Mouse (Mus musculus): ENCODE results near the gene Proser1.

Gene Proser1

DNA sequence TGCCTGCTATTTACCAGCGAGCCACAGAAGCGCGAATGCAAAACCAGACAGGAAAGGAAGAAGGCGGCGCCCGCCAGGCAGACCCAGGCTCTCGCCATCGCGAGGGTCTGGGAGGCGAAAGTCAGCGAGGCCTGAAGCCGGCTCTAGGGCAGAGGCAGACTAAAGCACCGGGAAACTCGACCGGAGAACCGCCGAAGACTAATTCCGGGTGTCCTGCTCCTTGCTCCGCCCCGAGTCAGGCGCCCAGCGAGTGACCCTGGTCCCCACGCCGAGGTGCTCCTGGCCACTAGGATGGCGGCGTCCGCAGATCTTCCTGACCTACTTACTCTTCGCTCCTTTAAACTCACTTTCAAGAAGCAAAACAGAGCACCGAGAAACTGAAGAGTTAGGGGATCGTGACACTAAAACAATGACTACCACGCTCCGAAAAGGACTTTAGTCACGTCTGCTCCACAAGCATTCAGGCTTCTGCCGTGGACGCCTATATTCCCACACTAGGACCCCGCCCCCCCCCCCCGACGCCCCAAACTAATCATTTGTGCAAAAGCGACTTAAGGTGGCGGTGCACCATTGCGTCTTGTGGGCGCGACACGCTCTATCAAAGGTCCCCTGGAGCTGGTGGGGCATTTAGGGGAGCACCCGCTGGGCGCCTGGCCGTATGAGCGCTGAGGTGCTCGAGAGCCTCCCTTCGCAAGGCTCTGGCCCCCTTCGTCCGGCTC is at the start of gene Proser1, which contains the start of gene Nhlrc3:
Gene Proser1, plus strand, starts transcription at position 621 of the 719 bp plus-strand sequence.
Gene Nhlrc3, minus strand, starts transcription at position 287 of the 719 bp plus-strand sequence.
- POLR2A ChIA-PET, result interaction anchor here (0.5 to 6.3 kb wide), 32 partner anchors 9 to 1466 kb away, joined by 3 to 56 read pairs (median 3); partner anchors contain the start of genes Frem2 (in 1 of the 4) and Lhfp (in 1 of the 4)
- CTCF ChIA-PET, result interaction anchor here (0.6 to 1.1 kb wide), 12 partner anchors 9 to 655 kb away, joined by 3 to 6 read pairs (median 3); partner anchors contain the start of gene Frem2 (in 1 of the 4)

DNA sequence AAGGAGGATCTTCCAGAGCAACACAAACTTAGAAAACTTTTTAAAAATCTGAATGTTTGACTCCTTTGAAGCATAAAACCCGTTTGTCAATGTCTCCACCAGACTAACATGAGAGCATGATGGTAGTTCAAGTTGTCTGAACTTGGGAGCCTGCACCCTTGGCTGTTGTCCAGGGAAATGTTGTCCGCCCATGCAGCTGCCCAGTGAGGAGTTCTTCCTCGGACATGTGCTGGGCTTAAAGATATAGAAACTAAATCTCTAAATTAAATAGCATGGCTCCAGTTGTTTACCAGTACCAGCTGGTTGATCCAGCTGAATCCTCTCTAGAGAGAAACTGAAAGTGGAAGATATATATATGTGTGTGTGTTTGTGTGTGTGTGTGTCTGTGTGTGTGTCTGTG is 49.5 kb upstream of the Proser1 start:
- ChIA-PET CTCF (no interaction called here), POLR2A (no interaction called here)

DNA sequence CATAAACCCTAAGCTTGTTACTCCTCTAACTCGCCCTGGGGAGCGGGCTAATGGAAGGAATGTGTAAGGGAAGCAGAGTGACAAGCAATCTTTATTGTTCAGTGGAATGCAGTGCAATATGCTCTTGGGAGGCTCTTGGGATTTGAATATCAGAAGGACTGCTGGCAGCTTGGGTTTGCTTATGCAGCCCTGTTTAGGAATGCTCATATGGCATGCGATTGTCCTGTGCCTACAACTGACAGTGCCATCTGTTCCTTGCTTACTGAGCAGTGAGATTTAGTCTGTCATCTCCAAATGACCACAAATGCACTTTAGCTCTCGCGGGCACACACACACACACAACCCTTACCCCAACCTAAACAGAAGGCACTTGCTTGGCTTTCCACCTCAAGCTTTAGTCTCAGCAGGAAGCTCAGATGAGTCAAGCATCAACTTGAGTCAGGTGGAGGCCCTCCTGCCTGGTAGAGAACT is 47.4 kb upstream of the Proser1 start:
- CTCF ChIA-PET, result interaction anchor here in 1 of 4 experiments (0.5 kb wide), 1 partner anchor 1192 kb away, joined by 3 read pairs; no protein-coding TSS in a partner anchor

DNA sequence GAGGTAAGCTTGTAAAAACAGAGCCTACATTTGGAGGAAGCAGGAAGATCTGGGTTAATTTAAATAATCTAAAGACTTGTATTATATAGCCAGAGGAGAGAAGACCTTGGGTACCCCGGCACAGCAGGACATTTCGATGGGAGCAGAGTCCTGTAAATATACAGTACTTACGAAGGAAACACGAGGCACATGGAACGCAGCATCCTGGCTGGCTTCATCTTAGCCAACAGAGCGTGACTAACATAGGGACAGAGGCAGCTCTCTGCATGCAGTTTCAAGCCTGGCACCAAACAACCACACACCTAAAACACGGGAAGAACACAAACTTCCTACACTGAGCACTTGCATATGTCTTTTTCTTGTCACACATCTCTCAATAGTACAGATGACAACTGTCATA is 45.8 kb upstream of the Proser1 start:
- ChIA-PET CTCF (no interaction called here), POLR2A (no interaction called here)

More for the DNA sequence above, 47.4 kb upstream of the Proser1 start:
- POLR2A ChIA-PET, result no interaction called here

DNA sequence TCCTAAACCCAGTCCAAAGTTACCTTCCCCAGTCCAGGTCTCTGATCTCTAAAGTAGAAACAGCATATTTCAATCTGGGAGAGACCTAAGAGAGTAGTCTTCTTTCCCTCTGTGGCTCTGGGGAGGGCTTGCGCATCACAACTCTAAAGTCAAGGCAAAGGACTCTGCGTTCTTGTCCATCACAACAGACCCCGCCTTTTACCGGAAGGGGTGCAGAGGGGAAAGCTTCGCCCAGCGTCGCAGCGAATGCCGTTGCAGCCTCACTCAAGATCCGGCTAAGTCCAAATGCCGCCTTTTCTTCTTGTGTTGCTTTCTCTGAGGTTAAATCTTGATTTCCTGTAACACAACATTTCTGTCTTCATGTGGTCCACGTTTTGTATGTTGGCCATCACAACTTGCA is 41.8 kb upstream of the Proser1 start:
- ChIA-PET CTCF (interaction anchor here in 2 of 4 experiments (0.5 to 0.7 kb wide), 2 partner anchors 27 to 1808 kb away, joined by 3 read pairs; no protein-coding TSS in a partner anchor), POLR2A (interaction anchor here in 1 of 4 experiments (0.8 kb wide), 1 partner anchor 41 kb away, joined by 3 read pairs; no protein-coding TSS in a partner anchor)

DNA sequence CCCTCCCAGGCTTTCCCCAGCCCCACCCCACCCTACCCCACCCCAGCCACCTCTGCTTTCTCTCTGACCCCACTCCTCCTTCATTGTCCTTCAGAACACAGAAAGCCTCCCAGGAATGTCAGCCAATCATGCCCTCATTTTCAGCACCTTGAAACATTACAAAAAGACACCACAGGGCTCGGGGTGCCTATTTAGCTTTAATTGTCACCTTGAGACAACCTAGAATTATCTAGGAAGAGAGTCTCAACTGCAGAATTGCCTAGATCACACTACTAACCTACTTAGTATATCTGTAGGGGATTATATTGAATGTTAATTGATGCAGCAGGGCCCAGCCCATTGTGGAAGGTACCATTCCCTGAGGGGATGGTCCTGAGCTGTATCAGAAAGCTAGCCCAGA is 40.8 kb upstream of the Proser1 start:
- POLR2A ChIA-PET, result interaction anchor here in 1 of 4 experiments (1.0 kb wide), 1 partner anchor 1140 kb away, joined by 3 read pairs; no protein-coding TSS in a partner anchor
- CTCF ChIA-PET, result interaction anchor here in 2 of 4 experiments (0.5 to 0.6 kb wide), 2 partner anchors 10 to 579 kb away, joined by 3 to 14 read pairs; no protein-coding TSS in a partner anchor

DNA sequence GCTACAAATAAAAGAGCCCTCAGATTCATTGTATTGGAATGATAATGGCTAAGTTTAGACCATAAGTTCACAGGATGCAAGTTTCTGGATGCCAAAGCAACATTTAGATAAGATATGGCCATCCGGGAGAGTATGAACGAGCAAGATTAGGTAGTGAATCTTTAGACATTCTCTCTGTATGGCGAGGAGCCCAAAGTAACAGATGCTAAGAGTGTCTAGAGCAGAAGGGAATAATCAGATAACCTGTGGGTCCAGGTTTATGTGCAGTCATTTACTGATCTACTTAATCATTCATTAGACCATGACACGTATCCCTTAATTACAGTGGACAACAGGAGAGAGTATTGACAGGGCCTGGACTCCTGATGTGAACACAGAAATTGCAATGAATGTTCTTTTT is 39.9 kb upstream of the Proser1 start:
- CTCF ChIA-PET, result no interaction called here
- POLR2A ChIA-PET, result no interaction called here

DNA sequence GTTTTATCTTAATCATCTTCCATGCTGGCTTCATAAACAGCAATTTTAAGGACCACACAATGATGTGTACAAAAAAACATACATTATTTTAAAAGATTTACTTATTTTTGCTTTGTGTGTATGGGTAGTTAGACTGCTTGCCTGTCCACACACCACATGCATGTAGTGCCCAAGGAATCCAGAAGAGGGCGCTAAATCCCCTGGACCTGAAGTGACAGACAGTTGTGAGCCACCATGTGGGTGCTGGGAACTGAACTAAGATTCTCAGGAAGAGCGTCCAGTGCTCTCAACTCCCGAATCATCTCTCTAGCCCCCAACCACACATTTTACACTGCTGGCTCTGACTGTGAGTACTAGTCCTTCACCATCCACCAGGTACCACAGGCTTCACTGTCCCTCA is 28.9 kb upstream of the Proser1 start:
- POLR2A ChIA-PET, result no interaction called here
- CTCF ChIA-PET, result interaction anchor here in 1 of 4 experiments (0.6 kb wide), 1 partner anchor 977 kb away, joined by 5 read pairs; no protein-coding TSS in a partner anchor

DNA sequence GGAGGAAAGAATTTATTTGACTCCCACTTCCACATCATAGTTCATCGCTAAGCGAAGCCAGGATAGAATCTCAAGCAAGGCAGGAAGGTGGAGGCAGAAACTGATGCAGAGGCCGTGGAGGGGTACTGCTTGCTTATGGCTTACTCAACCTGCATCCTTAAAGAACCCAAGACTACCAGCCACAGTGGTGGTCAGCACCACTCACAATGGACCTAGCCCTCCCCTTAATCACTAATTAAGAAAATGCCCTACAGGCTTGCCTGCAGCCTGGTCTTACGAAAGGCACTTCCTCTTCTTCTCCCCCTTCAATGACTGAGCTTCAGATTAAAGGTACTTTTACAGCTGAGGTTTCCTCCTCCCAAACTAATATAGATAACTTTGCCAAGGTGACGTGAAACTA is 26.9 kb upstream of the Proser1 start:
- POLR2A ChIA-PET, result no interaction called here
- CTCF ChIA-PET, result no interaction called here

DNA sequence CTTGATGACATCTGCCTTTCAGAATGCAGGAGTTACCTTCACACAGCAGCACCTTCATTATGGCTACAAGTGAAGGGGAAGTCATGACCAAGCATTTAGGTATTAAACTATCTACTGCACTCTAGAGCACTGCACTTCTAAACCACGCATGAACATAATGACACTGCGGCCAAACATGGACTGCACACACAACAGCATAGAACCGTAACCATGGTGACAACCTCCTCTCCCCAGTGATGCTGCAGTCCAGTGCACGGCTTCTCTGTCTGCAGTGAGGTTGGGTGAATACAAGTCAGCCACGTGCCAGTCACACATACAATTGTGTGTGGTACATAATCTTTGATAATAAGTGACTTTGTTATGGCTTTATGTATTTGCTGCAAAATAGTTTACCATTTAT is 17.9 kb upstream of the Proser1 start:
- POLR2A ChIA-PET, result no interaction called here
- CTCF ChIA-PET, result no interaction called here

DNA sequence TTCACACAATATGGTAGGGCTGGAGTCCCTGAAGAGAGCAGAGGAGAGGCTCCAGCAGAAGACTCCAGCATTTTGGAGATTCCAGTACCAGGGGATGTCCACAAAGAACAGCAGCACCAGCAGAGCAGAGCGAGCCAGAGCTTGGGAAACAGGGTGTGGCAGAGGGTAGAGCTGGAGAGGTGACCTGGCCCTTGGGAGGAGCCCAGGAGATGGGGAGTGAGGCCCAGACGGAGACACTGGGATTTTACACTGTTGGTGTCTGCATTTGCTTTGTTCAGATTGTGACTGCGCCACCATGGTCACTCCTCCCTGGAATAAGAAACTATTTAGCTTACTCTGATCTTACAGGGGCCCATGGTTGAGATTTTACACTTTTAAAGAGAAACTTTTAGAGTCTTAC is 16.7 kb upstream of the Proser1 start:
- ChIA-PET POLR2A (interaction anchor here in 2 of 4 experiments (1.4 to 1.7 kb wide), 2 partner anchors 16 to 17 kb away, joined by 3 to 4 read pairs; partner anchors contain the start of genes Proser1 (in 2 of the 2) and Nhlrc3 (in 1 of the 2)), CTCF (interaction anchor here in 1 of 4 experiments (0.5 kb wide), 1 partner anchor 75 kb away, joined by 4 read pairs; no protein-coding TSS in a partner anchor)

DNA sequence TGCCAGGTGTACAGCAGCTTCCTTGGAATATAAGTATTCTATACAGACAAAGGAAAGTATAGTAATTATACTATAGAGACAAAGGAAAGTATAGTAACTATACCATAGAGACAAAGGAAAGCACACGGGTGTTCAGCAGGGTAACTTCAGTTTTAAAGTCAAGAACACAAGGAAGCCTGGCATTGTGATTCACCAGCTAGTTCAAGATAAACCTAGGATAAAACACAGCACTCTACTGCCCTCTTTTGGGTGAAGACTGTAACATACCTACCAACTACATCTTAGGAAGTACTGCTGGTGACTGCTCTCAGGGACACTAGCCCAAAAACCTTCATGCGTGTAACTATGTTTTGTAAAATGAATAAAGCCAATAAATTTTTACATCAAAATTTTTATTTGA is 15.3 kb upstream of the Proser1 start:
- ChIA-PET POLR2A (interaction anchor here in 2 of 4 experiments (1.3 to 1.7 kb wide), 2 partner anchors 9 to 16 kb away, joined by 3 read pairs; partner anchors contain the start of gene Proser1 (in 1 of the 2)), CTCF (interaction anchor here (0.5 to 1.9 kb wide), 22 partner anchors 9 to 611 kb away, joined by 3 to 11 read pairs (median 3); partner anchors contain the start of genes Lhfp (in 1 of the 4) and Proser1 (in 1 of the 4))

DNA sequence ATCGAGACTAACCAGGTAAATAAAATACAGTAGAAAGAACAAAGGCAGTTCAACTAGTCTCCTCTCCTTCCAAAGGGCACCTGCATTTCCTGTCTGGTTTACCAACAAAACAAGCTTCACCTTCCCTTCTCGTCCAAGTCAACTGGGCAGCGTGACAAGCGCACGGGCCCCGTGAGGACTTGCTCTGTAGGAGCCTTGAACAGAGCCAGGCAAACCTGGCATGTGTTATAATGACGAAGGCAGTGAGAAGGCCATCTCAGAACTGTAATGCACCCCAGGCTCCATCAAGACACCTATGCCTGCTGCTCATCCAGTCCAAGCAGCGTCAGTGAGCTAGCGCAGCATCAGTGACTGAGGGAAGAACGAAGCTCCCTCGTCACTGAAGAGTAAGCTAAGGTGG is 12.8 kb upstream of the Proser1 start:
- POLR2A ChIA-PET, result interaction anchor here in 2 of 4 experiments (0.6 to 6.2 kb wide), 5 partner anchors 9 to 16 kb away, joined by 3 to 56 read pairs (median 4); partner anchors contain the start of genes Nhlrc3 (in 1 of the 2) and Proser1 (in 1 of the 2)
- CTCF ChIA-PET, result interaction anchor here in 1 of 4 experiments (0.6 kb wide), 1 partner anchor 86 kb away, joined by 4 read pairs; no protein-coding TSS in a partner anchor

DNA sequence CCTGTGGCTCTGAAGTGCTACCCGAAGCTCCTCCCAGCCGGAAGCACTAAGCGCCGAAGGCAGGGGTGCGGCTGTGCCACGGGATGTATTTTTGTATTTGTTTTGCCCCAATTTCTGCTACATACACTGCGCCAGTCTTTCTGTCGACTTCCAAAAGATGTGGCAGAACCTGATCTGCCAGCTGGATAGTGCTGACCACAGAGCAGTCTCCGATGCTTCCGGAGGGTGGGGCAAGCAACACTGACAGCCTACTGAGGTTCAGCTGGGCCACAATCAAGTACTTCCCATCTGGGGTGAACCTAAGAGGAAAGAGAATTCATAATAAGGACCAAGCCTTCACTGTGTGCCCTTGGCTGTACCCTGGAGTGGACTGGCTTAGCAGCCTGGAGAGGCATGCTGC is 11.1 kb upstream of the Proser1 start:
- POLR2A ChIA-PET, result interaction anchor here in 3 of 4 experiments (0.9 to 6.2 kb wide), 4 partner anchors 10 to 14 kb away, joined by 3 to 56 read pairs (median 8); partner anchors contain the start of genes Nhlrc3 (in 2 of the 3) and Proser1 (in 2 of the 3)
- CTCF ChIA-PET, result interaction anchor here in 2 of 4 experiments (0.6 to 1.3 kb wide), 2 partner anchors 81 to 423 kb away, joined by 3 read pairs; no protein-coding TSS in a partner anchor

DNA sequence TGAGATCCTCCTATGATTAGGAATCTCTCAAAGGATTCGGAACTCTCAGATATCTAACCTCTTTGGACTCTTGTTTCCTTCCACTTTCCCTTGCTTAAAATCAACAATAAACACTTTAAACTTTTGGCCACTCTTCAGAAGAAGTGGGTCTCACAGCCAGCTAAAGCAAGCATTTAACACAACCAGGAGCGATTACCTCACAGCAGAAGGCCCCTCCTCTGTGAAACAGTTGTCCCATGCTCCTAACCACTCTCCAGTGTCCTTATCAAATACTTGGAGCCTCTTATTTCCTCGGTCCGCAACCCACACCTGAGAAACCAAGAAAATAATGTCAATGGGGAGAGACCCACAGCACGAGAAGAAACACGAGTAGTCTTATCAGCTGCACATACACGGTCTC is 10.1 kb upstream of the Proser1 start:
- ChIA-PET POLR2A (interaction anchor here in 2 of 4 experiments (2.0 to 6.2 kb wide), 3 partner anchors 10 to 13 kb away, joined by 6 to 56 read pairs (median 9); partner anchors contain the start of genes Nhlrc3 (in 2 of the 2) and Proser1 (in 2 of the 2)), CTCF (interaction anchor here in 1 of 4 experiments (0.6 kb wide), 1 partner anchor 10 kb away, joined by 3 read pairs; the partner anchor contains the start of gene Proser1)

DNA sequence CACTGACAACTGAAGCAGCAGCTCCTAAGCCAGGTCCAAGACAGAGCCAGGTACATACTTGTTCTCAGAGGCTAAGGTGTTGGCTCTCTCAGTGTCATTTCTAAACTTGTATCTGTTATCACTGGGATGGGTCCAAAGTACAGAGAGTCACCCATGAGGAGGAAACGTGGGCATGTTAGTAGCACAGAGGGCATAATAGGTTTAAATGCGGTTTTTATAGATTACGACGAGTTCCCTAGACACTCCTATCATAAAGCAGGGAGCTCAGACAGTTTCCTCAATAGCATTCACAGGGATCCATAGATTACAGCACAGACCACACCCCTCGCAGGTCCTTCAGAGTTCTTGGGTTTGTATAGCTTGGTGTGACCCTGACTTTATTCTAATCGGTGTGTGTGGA is 9.5 kb upstream of the Proser1 start:
- POLR2A ChIA-PET, result interaction anchor here in 3 of 4 experiments (0.9 to 6.2 kb wide), 6 partner anchors 9 to 432 kb away, joined by 3 to 56 read pairs (median 4); partner anchors contain the start of genes Nhlrc3 (in 2 of the 3) and Proser1 (in 2 of the 3)
- CTCF ChIA-PET, result interaction anchor here in 1 of 4 experiments (0.6 to 1.7 kb wide), 2 partner anchors 10 to 21 kb away, joined by 3 read pairs; partner anchors contain the start of gene Proser1

DNA sequence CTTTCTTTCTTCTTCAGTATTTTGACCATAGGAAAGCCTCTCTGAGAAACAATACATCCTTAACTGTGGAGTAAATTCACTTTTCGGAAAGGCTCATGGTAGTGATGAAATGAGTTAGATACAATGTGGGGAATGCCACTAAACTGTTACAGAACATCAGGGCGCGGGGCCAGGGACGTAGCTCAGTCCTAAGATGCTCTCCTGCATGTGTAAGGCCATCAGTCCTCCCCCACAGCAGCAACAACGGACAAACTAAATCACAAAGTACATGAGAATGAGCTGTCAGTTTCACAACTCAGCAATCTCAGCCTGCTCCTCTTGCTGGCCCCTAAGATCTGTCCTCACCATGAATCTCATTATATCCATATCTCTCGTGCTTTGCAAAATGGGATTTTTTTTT is 8.9 kb upstream of the Proser1 start:
- CTCF ChIA-PET, result interaction anchor here in 1 of 4 experiments (0.7 to 1.7 kb wide), 4 partner anchors 20 to 712 kb away, joined by 3 to 4 read pairs (median 3); no protein-coding TSS in a partner anchor
- POLR2A ChIA-PET, result interaction anchor here in 3 of 4 experiments (0.9 to 6.2 kb wide), 6 partner anchors 9 to 433 kb away, joined by 3 to 56 read pairs (median 4); partner anchors contain the start of genes Nhlrc3 (in 2 of the 3) and Proser1 (in 2 of the 3)

DNA sequence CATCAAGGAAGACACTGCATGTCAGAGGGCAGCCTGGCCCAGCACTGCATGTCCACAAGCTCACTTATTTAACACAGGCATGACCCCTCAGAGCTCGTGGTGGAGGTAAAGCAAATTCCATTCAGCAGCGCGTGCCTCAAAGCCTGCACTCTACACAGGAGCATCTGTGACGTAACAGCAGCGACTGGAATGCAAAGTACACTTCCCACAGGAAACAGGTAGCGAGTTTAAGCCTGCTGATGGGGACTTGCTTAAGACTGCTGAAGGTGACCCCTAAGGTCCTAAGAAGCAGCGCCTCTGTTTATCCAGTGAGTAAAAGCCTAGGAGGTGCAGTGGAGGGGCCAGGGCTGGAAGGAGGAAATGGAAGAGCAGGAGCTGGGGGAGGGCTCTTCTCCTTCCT is 8.5 kb upstream of the Proser1 start:
- ChIA-PET CTCF (interaction anchor here in 1 of 4 experiments (0.7 to 1.7 kb wide), 4 partner anchors 20 to 712 kb away, joined by 3 to 4 read pairs (median 3); no protein-coding TSS in a partner anchor), POLR2A (interaction anchor here in 3 of 4 experiments (0.9 to 6.2 kb wide), 8 partner anchors 8 to 433 kb away, joined by 3 to 56 read pairs (median 4); partner anchors contain the start of genes Nhlrc3 (in 2 of the 3) and Proser1 (in 2 of the 3))
